Mouse (Mus musculus): ENCODE results near the gene Stx16.

DNA sequence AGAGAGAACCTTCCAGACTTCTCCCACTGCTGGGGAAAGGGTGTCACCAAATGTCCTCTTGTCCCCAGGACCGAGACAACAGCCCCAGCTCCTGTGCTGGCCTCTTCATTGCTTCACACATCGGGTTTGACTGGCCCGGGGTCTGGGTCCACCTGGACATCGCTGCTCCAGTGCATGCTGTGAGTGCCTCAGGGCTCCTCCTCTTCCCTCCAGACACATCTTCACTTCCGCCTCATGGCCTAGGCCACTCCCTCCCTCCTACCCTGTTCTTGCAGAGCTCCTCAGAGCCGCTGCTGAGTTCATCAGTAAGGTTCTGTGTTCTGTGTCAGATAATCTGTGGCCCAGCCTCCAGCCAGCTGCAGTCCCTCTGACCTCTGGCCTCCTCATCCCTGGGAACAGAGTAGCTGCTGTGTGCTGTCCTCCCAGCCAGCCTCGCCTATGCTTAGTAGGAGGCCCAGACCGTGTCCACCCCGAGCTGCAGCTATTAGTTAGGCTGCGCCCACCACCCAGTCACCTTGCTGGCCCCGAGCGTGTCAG is 45.4 kb downstream of the Stx16 start:
- TF ChIP-seq CTCF (IDR thresholded peaks at IDR 0.05; ENCODE audit: low read depth) (no peak), EP300 (IDR thresholded peaks at IDR 0.05; ENCODE audit: low read depth) (no peak)
